Mouse (Mus musculus) cerebellum, postnatal 14 days (tissue): ENCODE measurements around the gene Nr2c1.

ENCODE experiments used
- DNase-seq, 2 experiments: peaks; one replicate each; pipeline ENCODE4 v3.0.0; 2021; ENCODE audit warnings: mixed read lengths in 2 of 2

The Nr2c1 gene

GRCm38 (mm10) chr10:94140227-94140931 is 7.4 kb upstream of the Nr2c1 start:
- no peak for DNase-seq

GRCm38 (mm10) chr10:94142427-94142826 is 5.4 kb upstream of the Nr2c1 start:
- DNase-seq, result no peak

GRCm38 (mm10) chr10:94144581-94144980 is 3.2 kb upstream of the Nr2c1 start:
- DNase-seq, result no peak

- no peak for DNase-seq
These were observed 450 bp upstream of the Nr2c1 start for GRCm38 (mm10) chr10:94147391-94147755.

- no peak for DNase-seq
These were observed 3.7 kb downstream of the Nr2c1 start for GRCm38 (mm10) chr10:94151488-94151887.

- no peak for DNase-seq
These were observed 6.0 kb downstream of the Nr2c1 start for GRCm38 (mm10) chr10:94153841-94154240.

GRCm38 (mm10) chr10:94158962-94159361 is 11.1 kb downstream of the Nr2c1 start:
- no peak for DNase-seq

GRCm38 (mm10) chr10:94159406-94159805 is 11.6 kb downstream of the Nr2c1 start:
- DNase-seq, result no peak

- no peak for DNase-seq
These were observed 13.4 kb downstream of the Nr2c1 start for GRCm38 (mm10) chr10:94161051-94161765.

- DNase-seq, result no peak
These were observed 14.2 kb downstream of the Nr2c1 start for GRCm38 (mm10) chr10:94162031-94162430.

GRCm38 (mm10) chr10:94164104-94164845 is 16.5 kb downstream of the Nr2c1 start:
- DNase-seq, result no peak

- no peak for DNase-seq
These were observed 17.6 kb downstream of the Nr2c1 start for GRCm38 (mm10) chr10:94165426-94165825.

- DNase-seq, result peak; percentile 22 to 42
These were observed 19.4 kb downstream of the Nr2c1 start for GRCm38 (mm10) chr10:94167051-94167750.

GRCm38 (mm10) chr10:94171440-94172130 is 23.8 kb downstream of the Nr2c1 start:
- no peak for DNase-seq

GRCm38 (mm10) chr10:94172137-94172536 is 24.3 kb downstream of the Nr2c1 start:
- DNase-seq, result no peak

- DNase-seq, result no peak
These were observed 24.9 kb downstream of the Nr2c1 start for GRCm38 (mm10) chr10:94172706-94173105.

GRCm38 (mm10) chr10:94174652-94175051 is 26.8 kb downstream of the Nr2c1 start:
- DNase-seq, result no peak

- DNase-seq, result no peak
These were observed 35.4 kb downstream of the Nr2c1 start for GRCm38 (mm10) chr10:94183199-94183598.

GRCm38 (mm10) chr10:94198482-94199405 is 50.9 kb downstream of the Nr2c1 start, which contains the start of gene Ndufa12:
Ndufa12 (plus strand) TSS chr10:94198720.
- DNase-seq, result peak; percentile 97 to 98

GRCm38 (mm10) chr10:94204973-94205372 is 57.1 kb downstream of the Nr2c1 start:
- no peak for DNase-seq
